Mouse (Mus musculus) limb, embryonic 12.5 days (tissue): ENCODE results near the gene Frmd4a. TPM values are rescaled to one million over a fixed set of nuclear protein-coding genes. Genes with fewer than 3 reads are reported as not detected.

Experiments
- ATAC-seq: fragments of 200-750 bp; cut with Nextera tagmentation; 2 replicates; pipeline ENCODE4 v1.8.0; 2017; ENCODE audit warnings: low read depth, moderate TSS enrichment; ENCODE audit not compliant: insufficient number of reproducible peaks, insufficient read depth, low FRiP score, low TSS enrichment
- H3K27ac ChIP-seq: fragments of 300-500 bp; sonication (generic); 2 replicates; pipeline ENCODE4 v1.5.1; 2016; ENCODE audit warnings: mild to moderate bottlenecking, moderate library complexity
- H3K27me3 ChIP-seq: fragments of 300-500 bp; sonication (generic); 2 replicates; pipeline ENCODE4 v1.6.1; 2016; ENCODE audit warnings: mild to moderate bottlenecking, moderate library complexity
- H3K36me3 ChIP-seq: fragments of 300-500 bp; sonication (generic); 2 replicates; pipeline ENCODE4 v1.6.1; 2016; ENCODE audit warnings: mild to moderate bottlenecking, moderate library complexity
- H3K4me1 ChIP-seq: fragments of 300-500 bp; sonication (generic); replicated peaks from 2 replicates; pipeline ENCODE4 v1.6.1; 2016
- H3K4me2 ChIP-seq: fragments of 300-500 bp; sonication (generic); 2 replicates; pipeline ENCODE4 v1.6.1; 2016; ENCODE audit warnings: mild to moderate bottlenecking, moderate library complexity
- H3K4me3 ChIP-seq: fragments of 300-500 bp; sonication (generic); replicated peaks from 2 replicates; pipeline ENCODE4 v1.5.1; 2016; ENCODE audit warnings: mild to moderate bottlenecking
- H3K9ac ChIP-seq: fragments of 300-500 bp; sonication (generic); replicated peaks from 2 replicates; pipeline ENCODE4 v1.6.1; 2016; ENCODE audit warnings: mild to moderate bottlenecking, moderate library complexity
- H3K9me3 ChIP-seq: fragments of 300-500 bp; sonication (generic); 2 replicates; pipeline ENCODE4 v1.6.1; 2016; ENCODE audit warnings: mild to moderate bottlenecking, moderate library complexity
- WGBS: fragments of 180-500 bp; shearing (Covaris S2); methylation state at CpG from one replicate; pipeline ENCODE4 v1.1.7; 2016; 5-methylcytosine and 5-hydroxymethylcytosine counted together
- polyA plus RNA-seq: library from polyadenylated mRNA; unstranded; fragments of >200 nt; fragmentation: Nextera tagmentation; extraction: Ambion mirVana; gene quantifications from 2 replicates; pipeline ENCODE4 v1.2.1, GENCODE M21; 2016

Frmd4a gene
- polyA plus RNA-seq, 1 experiment from 2014 or later: 69.3 TPM

GRCm38 (mm10) chr2:4492485-4493481 is 475.3 kb downstream of the Frmd4a start:
- no peak overlapping the region for H3K4me2 ChIP-seq
- peaks cover 49% of the 10 kb centered on the region for H3K36me3 ChIP-seq
- H3K9me3 ChIP-seq: no peaks in the 10 kb centered on the region
- H3K9ac ChIP-seq: no peak overlapping the region
- H3K27ac ChIP-seq: peak overlapping the region; percentile 73
- peaks cover 42% of the 10 kb centered on the region for H3K4me1 ChIP-seq
- ATAC-seq: no peak
- 41% methylated on average over 20 of the region's 20 CpGs for WGBS
- no peak overlapping the region for H3K4me3 ChIP-seq
- H3K27me3 ChIP-seq: no peaks in the 10 kb centered on the region

DNA sequence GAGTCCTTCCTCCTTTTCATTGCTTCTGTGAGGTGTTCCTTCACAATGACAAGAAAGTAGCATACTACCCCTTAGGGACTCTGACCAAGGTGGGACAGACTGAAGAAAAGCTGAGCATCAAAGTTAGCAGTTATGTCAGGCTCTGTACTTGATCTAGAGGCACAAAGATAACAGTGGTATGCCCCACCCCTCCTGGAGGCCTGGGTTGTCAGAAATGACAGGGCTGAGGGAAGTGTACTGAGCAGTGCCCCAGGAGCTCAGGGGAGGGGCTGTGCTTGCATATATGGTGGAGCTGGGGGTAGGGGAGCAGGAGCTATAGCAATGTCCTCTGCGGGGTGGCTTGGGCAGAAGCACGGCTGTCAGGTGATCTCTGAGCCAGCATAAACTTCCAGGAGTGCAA is 477.0 kb downstream of the Frmd4a start:
- H3K9me3 ChIP-seq: no peaks in the 10 kb centered on the region
- WGBS: 85% methylated on average over 2 of the region's 2 CpGs
- peaks cover 46% of the 10 kb centered on the region for H3K36me3 ChIP-seq
- H3K27ac ChIP-seq: no peak overlapping the region
- no peak for ATAC-seq
- no peak overlapping the region for H3K4me2 ChIP-seq
- H3K9ac ChIP-seq: no peak overlapping the region
- no peak overlapping the region for H3K4me3 ChIP-seq
- H3K4me1 ChIP-seq: peaks cover 39% of the 10 kb centered on the region
- no peaks in the 10 kb centered on the region for H3K27me3 ChIP-seq

DNA sequence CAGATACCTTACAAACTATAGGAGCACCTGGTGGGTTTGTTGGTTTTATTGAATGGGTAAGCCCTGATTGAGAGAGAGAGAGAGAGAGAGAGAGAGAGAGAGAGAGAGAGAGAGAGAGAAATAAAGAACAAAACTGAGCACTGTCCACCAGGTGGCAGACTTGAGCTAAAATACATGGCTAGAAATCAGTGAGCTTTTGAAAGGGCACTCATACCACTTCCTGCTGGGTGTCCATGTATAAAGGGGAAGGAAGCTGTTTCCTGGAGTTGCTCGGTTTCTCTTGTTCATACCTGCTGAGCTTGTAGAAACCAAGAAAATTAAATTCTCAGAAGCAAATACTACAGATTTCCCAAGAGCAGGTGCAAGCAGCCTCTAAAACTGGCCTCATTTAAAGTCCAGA is 481.7 kb downstream of the Frmd4a start:
- no peak overlapping the region for H3K9ac ChIP-seq
- H3K4me1 ChIP-seq: no peaks in the 10 kb centered on the region
- no peaks in the 10 kb centered on the region for H3K9me3 ChIP-seq
- H3K36me3 ChIP-seq: peaks cover 75% of the 10 kb centered on the region
- H3K4me2 ChIP-seq: no peak overlapping the region
- H3K27me3 ChIP-seq: no peaks in the 10 kb centered on the region
- ATAC-seq: no peak
- no peak overlapping the region for H3K4me3 ChIP-seq
- WGBS: 0% methylated on average over 1 of the region's 1 CpGs
- H3K27ac ChIP-seq: no peak overlapping the region

DNA sequence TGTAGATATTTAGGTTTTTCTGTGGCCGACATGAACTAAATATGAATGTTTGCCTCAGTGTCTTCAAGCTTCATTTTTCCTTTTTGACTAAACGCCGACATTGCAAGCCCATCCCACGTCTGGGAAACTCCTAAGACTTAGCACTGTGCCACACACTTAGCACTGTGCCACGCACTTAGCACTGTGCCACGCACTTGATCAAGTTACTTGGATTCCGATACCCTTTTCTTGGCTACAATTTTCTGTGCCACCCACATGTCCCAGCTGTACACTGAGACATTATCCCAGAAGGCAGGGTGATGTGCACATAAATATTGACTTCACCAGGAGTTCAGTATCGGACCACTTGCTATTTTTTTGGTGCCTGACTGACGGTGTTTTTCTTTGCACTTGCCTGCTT is 482.4 kb downstream of the Frmd4a start:
- no peaks in the 10 kb centered on the region for H3K9me3 ChIP-seq
- H3K9ac ChIP-seq: no peak overlapping the region
- ATAC-seq: no peak
- H3K4me3 ChIP-seq: no peak overlapping the region
- H3K4me2 ChIP-seq: no peak overlapping the region
- H3K4me1 ChIP-seq: no peaks in the 10 kb centered on the region
- no peaks in the 10 kb centered on the region for H3K27me3 ChIP-seq
- 93% methylated on average over 9 of the region's 9 CpGs for WGBS
- peaks cover 81% of the 10 kb centered on the region for H3K36me3 ChIP-seq
- H3K27ac ChIP-seq: no peak overlapping the region

DNA sequence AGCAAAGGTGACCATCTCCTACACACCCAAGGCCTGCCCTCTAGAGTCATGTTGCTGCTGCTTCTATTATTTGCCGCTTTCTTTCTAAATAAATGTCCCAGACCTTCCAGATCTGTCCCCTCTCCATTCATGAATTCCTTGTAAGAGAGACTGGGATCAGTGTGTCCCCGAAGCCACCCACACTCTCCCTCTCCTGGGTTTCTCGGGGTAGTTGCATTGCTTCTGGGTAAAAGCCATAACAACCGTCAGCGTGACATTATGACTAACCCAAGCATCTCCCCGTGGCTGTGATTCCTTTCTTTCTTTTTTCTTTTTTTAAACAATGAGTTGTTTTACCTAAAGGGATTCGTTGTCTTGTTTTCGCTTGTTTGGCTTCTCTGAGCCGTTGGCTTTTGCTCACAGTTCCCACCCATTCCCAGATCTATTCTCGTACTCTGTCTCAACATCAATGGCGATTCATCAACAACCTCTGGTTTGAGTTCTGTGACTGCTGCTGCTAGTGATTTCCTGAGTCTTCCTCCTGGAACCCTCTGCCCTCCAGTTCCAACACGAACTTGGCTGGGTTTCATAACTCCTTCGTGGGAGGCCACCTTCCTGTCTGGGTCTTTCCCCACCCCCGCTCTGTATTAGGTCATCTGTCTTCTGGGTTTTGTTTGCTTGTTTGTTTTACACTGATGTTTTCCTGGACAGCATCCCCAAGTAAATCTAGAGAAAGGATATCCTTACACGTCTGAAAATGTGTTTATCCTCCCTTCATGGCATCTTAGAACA is 483.9 kb downstream of the Frmd4a start:
- Histone ChIP-seq H3K36me3 (peaks cover 76% of the 10 kb centered on the region), H3K4me3 (no peak overlapping the region), H3K9ac (no peak overlapping the region), H3K4me2 (no peak overlapping the region), H3K27me3 (no peaks in the 10 kb centered on the region), H3K27ac (no peak overlapping the region), H3K4me1 (no peaks in the 10 kb centered on the region), H3K9me3 (no peaks in the 10 kb centered on the region)
- ATAC-seq: no peak
- WGBS: 84% methylated on average over 15 of the region's 15 CpGs

- no peak overlapping the region for H3K4me2 ChIP-seq
- WGBS: 88% methylated on average over 10 of the region's 10 CpGs
These were observed 486.9 kb downstream of the Frmd4a start for GRCm38 (mm10) chr2:4504413-4504812.

GRCm38 (mm10) chr2:4505695-4506094 is 488.2 kb downstream of the Frmd4a start:
- H3K4me3 ChIP-seq: no peak overlapping the region
- H3K27ac ChIP-seq: no peak overlapping the region
- 86% methylated on average over 4 of the region's 4 CpGs for WGBS
- H3K36me3 ChIP-seq: peaks cover 69% of the 10 kb centered on the region
- no peaks in the 10 kb centered on the region for H3K27me3 ChIP-seq
- H3K9me3 ChIP-seq: no peaks in the 10 kb centered on the region
- H3K4me2 ChIP-seq: no peak overlapping the region
- no peak overlapping the region for H3K9ac ChIP-seq
- peaks cover 18% of the 10 kb centered on the region for H3K4me1 ChIP-seq
- no peak for ATAC-seq

More at GRCm38 (mm10) chr2:4504413-4504812, 486.9 kb downstream of the Frmd4a start:
- peaks cover 75% of the 10 kb centered on the region for H3K36me3 ChIP-seq
- no peak overlapping the region for H3K27ac ChIP-seq
- no peaks in the 10 kb centered on the region for H3K9me3 ChIP-seq
- no peak for ATAC-seq
- H3K4me1 ChIP-seq: peaks cover 12% of the 10 kb centered on the region; the same call in 1 of the 2 replicates
- H3K9ac ChIP-seq: no peak overlapping the region
- no peak overlapping the region for H3K4me3 ChIP-seq
- no peaks in the 10 kb centered on the region for H3K27me3 ChIP-seq

DNA sequence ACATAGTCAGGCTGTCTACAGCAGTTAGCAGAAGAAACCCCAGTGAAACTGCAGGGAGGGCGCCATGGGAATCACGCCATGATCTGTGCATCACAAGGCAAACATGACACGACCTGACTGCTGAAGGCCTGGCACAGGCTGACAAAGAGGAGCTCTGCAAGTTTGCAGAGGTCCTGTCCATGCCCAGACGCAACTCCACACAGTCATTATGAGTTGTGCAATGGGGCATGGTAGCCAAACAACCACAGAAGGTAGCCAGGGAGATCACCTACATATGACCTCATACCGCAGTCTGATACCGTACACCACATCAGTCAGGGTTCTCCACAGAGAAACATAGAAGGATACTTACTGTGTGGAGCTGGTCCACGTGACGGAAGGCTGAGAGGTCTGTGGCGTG is 489.1 kb downstream of the Frmd4a start:
- Histone ChIP-seq H3K36me3 (peaks cover 59% of the 10 kb centered on the region), H3K4me2 (no peak overlapping the region), H3K4me3 (no peak overlapping the region), H3K9me3 (no peaks in the 10 kb centered on the region), H3K27me3 (no peaks in the 10 kb centered on the region), H3K4me1 (peaks cover 18% of the 10 kb centered on the region), H3K27ac (no peak overlapping the region), H3K9ac (no peak overlapping the region)
- 97% methylated on average over 9 of the region's 9 CpGs for WGBS
- ATAC-seq: no peak

- no peak overlapping the region for H3K4me2 ChIP-seq
- H3K4me1 ChIP-seq: peaks cover 25% of the 10 kb centered on the region
- H3K27me3 ChIP-seq: no peaks in the 10 kb centered on the region
- H3K27ac ChIP-seq: no peak overlapping the region
- H3K9ac ChIP-seq: no peak overlapping the region
- no peak overlapping the region for H3K4me3 ChIP-seq
- H3K9me3 ChIP-seq: no peaks in the 10 kb centered on the region
- WGBS: 86% methylated on average over 13 of the region's 13 CpGs
- H3K36me3 ChIP-seq: peaks cover 58% of the 10 kb centered on the region
- no peak for ATAC-seq
These were observed 490.5 kb downstream of the Frmd4a start for GRCm38 (mm10) chr2:4507887-4508615.

GRCm38 (mm10) chr2:4508959-4509615 is 491.6 kb downstream of the Frmd4a start:
- H3K27me3 ChIP-seq: no peaks in the 10 kb centered on the region
- ATAC-seq: no peak
- H3K4me3 ChIP-seq: no peak overlapping the region
- peaks cover 58% of the 10 kb centered on the region for H3K36me3 ChIP-seq
- no peaks in the 10 kb centered on the region for H3K9me3 ChIP-seq
- no peak overlapping the region for H3K9ac ChIP-seq
- 83% methylated on average over 10 of the region's 10 CpGs for WGBS
- no peak overlapping the region for H3K27ac ChIP-seq
- H3K4me1 ChIP-seq: peaks cover 25% of the 10 kb centered on the region
- no peak overlapping the region for H3K4me2 ChIP-seq
